Mouse (Mus musculus): Measurements from ENCODE around the gene Sytl3. TPM values are rescaled to one million over a fixed set of nuclear protein-coding genes. Genes with fewer than 3 reads are reported as not detected.

Gene Sytl3
- polyA plus RNA-seq, 1 experiment, result 2.2 TPM

DNA sequence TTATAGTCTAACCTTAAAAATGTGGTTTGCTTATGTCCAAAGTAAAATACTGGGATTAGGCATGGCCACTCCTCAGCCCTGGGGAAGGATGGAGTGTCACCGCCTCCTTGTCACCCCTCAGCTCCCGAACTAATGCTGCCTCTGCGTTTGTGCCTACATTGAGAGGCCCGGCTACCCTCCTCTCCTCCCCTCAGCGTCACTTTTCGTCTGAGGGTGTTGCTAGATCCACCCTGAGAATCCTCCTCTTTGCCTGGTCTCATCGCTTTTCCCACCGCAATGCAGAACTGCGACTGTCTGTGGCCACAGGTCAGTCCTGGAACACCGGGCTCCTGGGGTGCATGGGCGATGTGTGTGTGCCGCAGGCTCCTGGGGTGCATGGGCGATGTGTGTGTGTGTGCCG is 86.0 kb downstream of the Sytl3 start:
- Histone ChIP-seq H3K27ac (replicated peaks; ENCODE audit: low read depth, low read length) (no peak overlapping the region), H3K4me3 (ENCODE audit: insufficient read depth, low read depth, low read length) (no peak overlapping the region), H3K4me1 (ENCODE audit: control insufficient read depth, insufficient read depth, insufficient read length, low read length) (peaks cover 15% of the 10 kb centered on the region)

DNA sequence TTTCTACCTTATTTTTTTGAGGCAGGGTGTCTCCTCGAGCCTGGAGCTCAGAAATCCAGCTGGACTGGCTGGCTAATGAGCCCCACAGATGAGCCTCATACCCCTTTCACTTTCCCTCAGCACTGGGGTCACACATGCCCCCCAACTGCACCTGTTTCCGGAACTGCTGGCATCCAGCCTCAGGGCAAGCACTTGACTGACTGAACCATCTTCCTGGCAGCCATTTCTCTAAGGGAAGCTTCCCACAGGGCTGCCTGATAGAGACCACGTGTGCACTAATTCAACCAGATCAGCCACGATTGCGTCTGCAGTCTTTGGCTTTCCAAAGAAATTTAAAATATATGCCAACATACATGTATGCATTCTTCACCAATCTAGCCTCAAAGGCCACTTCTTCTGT is 86.6 kb downstream of the Sytl3 start:
- Histone ChIP-seq H3K4me1 (ENCODE audit: control insufficient read depth, insufficient read depth, insufficient read length, low read length) (peaks cover 15% of the 10 kb centered on the region), H3K27ac (replicated peaks; ENCODE audit: low read depth, low read length) (no peak overlapping the region), H3K4me3 (ENCODE audit: insufficient read depth, low read depth, low read length) (no peak overlapping the region)

DNA sequence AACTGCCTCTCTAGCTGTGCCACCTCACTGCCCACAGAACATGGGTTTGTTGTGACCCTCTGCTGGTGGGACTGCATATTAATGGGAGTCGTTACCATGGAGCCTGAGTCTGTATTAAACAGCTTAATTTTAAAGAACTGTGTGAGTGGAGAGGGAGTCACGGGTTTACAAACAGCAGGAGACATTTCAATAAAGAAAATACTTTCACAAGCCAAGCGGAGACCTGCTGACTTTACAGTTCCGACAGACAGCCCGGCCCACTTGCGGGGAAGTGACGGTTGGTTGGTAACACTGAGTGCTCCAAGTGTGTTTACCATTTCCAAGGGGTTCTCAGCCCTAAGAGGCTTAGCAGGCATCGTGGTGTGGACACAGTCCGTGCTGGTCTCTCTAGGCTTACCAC is 87.1 kb downstream of the Sytl3 start:
- no peak overlapping the region; the same call in 1 of the 2 replicates for H3K27ac ChIP-seq (replicated peaks; ENCODE audit: low read depth, low read length)
- H3K4me3 ChIP-seq (ENCODE audit: insufficient read depth, low read depth, low read length), result no peak overlapping the region
- H3K4me1 ChIP-seq (ENCODE audit: control insufficient read depth, insufficient read depth, insufficient read length, low read length), result peaks cover 15% of the 10 kb centered on the region

DNA sequence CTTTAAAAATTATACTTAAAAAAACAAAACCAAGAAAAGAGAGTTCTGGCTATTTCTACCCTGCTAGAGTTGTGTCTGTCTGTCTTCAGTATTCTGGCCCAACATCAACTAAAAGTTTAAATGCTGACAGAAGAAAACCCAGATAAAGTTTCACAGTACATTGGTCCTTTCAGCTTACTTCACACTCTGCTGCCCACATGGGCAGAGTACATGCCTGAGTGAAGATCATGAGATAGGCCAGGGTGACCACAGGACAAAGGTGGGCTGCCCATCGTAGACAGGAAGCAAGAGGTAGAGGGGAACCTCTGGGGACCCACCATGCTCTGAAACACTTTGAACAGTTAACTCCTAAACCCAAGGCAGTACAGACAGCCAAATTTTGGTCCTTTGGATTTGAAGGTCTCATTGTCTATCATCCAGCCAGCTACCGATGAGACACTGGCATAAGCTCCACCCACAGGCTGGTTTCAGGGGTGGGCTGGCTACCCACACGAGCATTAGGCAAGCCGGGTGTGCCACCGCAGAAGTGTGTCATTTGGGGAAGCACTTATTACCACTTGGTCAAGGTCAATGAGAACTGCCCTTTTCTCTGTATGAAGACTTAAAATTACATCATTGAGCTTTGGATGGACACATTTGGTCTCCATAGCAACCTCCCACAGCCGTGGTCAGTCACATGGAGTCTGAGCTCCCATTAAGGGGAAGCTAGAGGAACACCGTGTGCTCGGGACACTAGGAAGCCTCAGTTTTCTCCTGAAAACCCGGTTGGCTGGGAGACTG is 87.7 kb downstream of the Sytl3 start:
- Histone ChIP-seq H3K27ac (replicated peaks; ENCODE audit: low read depth, low read length) (0 out of 2 replicates have a peak overlapping the region, but pooled peaks have one; percentile 8), H3K4me1 (ENCODE audit: control insufficient read depth, insufficient read depth, insufficient read length, low read length) (peaks cover 15% of the 10 kb centered on the region), H3K4me3 (ENCODE audit: insufficient read depth, low read depth, low read length) (no peak overlapping the region)

DNA sequence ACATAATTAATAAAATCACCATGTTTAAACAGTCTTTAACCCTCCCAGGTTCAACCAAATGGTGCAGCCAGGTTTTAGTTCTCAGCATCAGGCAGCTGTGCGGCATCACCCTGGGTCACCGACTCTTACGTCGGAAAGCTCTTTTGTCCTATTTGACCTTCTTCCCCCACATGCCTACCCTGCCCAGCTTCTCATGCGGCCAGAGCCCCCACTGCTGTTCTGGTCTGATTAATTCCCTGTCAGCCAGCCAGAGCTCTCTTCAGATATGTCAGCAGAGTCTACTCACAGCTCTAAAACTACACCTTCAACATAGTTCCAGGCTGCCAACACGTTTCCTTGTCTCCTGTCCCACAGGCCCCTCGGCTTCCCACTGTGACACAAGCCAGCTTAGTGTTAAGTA is 88.6 kb downstream of the Sytl3 start:
- Histone ChIP-seq H3K4me1 (ENCODE audit: control insufficient read depth, insufficient read depth, insufficient read length, low read length) (peaks cover 12% of the 10 kb centered on the region), H3K4me3 (ENCODE audit: insufficient read depth, low read depth, low read length) (no peak overlapping the region), H3K27ac (replicated peaks; ENCODE audit: low read depth, low read length) (no peak overlapping the region)

DNA sequence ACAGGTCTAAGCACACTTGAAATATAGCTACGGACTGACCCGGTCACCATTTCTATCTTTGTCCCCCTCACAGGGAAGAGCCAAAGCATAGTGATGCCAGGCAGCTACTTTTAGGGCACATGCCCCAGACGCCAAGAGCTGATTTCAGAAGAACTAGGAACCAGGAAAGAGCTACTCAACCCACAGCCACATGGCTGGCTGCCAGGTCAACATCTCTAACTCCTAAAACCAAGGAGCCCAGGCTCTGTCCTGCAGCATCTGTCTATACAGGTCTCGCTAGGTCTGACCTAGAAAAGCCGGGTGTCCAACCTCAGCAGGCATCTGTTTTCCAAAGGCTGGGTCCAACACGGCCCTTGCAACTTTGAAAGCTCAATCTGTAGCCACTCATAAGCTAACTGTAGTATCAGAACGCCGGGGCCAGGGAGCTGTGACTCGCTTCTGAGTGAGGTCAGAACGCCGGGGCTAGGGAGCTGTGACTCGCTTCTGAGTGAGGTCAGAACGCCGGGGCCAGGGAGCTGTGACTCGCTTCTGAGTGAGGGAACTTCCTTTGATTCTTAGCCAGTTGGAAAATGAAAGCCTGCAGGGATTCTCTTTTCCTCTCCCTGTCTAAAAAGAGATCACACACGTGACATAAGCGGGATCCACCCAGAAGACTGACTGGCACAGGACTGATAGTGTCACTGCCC is 90.0 kb downstream of the Sytl3 start:
- Histone ChIP-seq H3K27ac (replicated peaks; ENCODE audit: low read depth, low read length) (0 out of 2 replicates have a peak overlapping the region, but pooled peaks have one; percentile 1), H3K4me3 (ENCODE audit: insufficient read depth, low read depth, low read length) (no peak overlapping the region), H3K4me1 (ENCODE audit: control insufficient read depth, insufficient read depth, insufficient read length, low read length) (peaks cover 5% of the 10 kb centered on the region; the same call in 1 of the 2 replicates)

DNA sequence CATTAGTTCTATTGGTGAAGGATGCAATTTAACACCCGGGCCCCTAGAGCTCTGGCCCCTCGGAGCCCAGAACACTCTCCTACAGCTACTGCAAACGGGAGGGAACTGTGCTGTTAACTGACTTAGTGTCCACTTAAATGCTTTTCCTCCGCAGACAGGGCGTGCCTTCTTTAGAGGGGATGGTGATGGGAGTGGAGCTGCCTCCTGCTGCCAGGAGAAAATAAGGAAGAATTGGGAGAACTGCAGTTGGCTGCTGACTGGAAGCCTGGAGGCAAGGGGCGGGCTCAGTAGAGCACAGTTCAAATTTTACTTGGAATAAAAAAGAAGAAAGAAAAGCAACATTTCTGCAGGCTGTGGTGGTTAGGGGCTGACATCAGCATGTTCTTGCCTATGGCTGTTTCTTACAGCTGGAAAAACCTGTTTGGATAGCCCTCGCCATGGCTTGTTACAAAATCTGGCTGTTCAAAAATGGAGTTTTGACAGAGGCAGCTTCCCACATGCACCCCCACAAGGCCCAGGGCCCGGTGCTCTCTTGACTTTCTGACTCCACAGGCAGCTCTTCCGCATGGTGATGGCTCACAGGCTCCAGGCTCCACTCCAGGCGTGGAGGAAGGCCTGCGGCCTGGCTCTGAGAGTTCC is 92.4 kb downstream of the Sytl3 start:
- H3K27ac ChIP-seq (replicated peaks; ENCODE audit: low read depth, low read length), result no peak overlapping the region
- peaks cover 3% of the 10 kb centered on the region; the same call in 1 of the 2 replicates for H3K4me1 ChIP-seq (ENCODE audit: control insufficient read depth, insufficient read depth, insufficient read length, low read length)
- H3K4me3 ChIP-seq (ENCODE audit: insufficient read depth, low read depth, low read length), result no peak overlapping the region

DNA sequence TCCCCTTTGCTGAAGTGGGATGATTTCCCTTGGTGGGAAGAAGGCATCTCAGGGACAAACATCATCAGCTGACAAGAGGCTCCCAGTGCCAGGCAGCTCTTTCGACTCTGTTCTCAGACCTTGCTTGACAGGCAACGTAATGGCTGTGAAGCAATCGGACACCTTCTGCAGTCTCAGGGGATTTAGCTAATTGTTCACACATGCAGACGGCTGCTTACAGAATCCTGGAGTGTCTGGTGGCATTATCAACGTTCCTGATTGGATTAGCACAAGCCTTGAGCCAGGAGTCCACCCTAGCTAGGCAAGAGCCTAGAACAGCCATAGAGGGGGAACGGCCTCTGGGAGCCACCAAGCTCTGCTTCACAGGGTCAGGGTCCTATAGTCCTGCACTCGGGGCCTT is 93.5 kb downstream of the Sytl3 start:
- H3K27ac ChIP-seq (replicated peaks; ENCODE audit: low read depth, low read length), result no peak overlapping the region
- H3K4me3 ChIP-seq (ENCODE audit: insufficient read depth, low read depth, low read length), result no peak overlapping the region
- peaks cover 3% of the 10 kb centered on the region; the same call in 1 of the 2 replicates for H3K4me1 ChIP-seq (ENCODE audit: control insufficient read depth, insufficient read depth, insufficient read length, low read length)

DNA sequence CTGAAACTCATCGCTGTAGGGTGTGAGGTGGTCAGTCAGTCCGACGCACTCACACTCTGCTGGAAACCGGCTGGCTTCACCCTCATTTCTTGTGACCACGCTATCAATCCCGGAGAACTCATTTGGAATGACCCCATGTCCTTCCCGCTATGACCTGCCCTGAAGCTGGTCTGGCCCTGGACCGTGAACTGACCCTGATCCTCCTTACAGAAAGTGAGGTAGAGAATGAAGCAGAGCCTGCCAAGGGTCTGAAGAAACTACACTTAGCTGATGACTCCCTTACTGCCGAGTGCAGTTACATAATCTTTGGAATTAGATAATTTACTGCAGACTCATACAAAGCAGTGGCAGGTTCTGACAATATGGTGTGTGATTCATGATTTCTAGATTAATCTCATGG is 96.3 kb downstream of the Sytl3 start:
- Histone ChIP-seq H3K27ac (replicated peaks; ENCODE audit: low read depth, low read length) (no peak overlapping the region), H3K4me3 (ENCODE audit: insufficient read depth, low read depth, low read length) (no peak overlapping the region), H3K4me1 (ENCODE audit: control insufficient read depth, insufficient read depth, insufficient read length, low read length) (no peaks in the 10 kb centered on the region)

DNA sequence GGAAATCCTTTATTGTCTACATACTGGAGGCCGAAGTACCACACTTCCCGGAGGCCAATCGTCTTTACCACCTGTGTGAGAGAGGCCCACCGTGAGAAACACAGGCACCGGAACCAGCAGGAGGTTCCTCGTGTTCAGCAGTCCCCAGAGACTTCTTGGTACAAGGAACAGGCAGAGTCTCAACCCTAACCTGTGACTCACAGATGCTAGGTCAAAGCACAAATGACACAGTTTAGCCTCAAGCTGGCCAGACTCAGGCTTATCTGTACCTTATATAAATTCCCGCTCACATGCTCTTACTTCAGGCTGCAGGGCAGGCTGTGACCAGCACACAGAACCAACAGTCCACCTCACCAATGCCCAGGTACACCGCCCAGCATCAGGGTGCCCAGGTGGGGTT is 97.0 kb downstream of the Sytl3 start:
- Histone ChIP-seq H3K4me3 (ENCODE audit: insufficient read depth, low read depth, low read length) (no peak overlapping the region), H3K27ac (replicated peaks; ENCODE audit: low read depth, low read length) (no peak overlapping the region), H3K4me1 (ENCODE audit: control insufficient read depth, insufficient read depth, insufficient read length, low read length) (no peaks in the 10 kb centered on the region)

DNA sequence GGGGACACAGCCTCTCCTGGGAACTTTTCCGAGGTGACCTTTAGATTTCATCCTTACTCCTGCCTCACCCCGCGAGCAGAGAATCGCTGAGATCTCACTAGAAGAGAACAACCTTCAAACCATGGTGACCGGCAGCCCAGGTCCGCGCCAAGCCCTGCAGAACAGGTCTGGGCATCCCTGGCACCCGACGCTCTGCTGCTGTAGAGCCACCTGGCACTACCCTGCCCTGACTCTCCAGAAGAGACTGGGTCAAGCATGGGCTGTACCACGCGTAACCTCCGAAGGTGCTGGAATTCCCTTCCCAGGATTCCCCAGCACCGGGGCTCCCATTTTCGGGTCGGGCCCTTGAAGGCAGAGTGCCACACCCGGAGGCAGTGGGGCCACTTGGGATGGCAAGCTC is 99.0 kb downstream of the Sytl3 start:
- Histone ChIP-seq H3K4me1 (ENCODE audit: control insufficient read depth, insufficient read depth, insufficient read length, low read length) (no peaks in the 10 kb centered on the region), H3K4me3 (ENCODE audit: insufficient read depth, low read depth, low read length) (no peak overlapping the region), H3K27ac (replicated peaks; ENCODE audit: low read depth, low read length) (no peak overlapping the region)

DNA sequence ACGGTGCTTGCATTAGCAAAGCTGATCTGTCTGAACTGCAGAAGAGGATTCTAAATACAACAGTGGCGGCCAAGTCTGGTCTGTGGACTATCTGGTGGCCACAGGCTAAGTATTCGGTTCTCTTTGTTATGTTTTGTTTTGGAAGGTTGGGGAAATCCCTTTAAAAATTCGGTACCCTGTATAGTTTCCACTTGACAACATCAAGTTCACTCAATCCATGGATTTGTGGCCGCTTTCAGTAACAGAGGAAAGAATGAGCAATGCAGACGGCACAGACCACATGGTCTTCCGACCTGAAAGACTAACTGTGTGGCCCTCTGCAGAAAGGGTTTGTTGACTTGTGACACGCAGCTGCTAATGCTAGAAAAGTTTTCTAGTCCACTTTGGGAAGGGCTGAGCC is 100.0 kb downstream of the Sytl3 start:
- no peak overlapping the region for H3K27ac ChIP-seq (replicated peaks; ENCODE audit: low read depth, low read length)
- no peaks in the 10 kb centered on the region for H3K4me1 ChIP-seq (ENCODE audit: control insufficient read depth, insufficient read depth, insufficient read length, low read length)
- H3K4me3 ChIP-seq (ENCODE audit: insufficient read depth, low read depth, low read length), result no peak overlapping the region

DNA sequence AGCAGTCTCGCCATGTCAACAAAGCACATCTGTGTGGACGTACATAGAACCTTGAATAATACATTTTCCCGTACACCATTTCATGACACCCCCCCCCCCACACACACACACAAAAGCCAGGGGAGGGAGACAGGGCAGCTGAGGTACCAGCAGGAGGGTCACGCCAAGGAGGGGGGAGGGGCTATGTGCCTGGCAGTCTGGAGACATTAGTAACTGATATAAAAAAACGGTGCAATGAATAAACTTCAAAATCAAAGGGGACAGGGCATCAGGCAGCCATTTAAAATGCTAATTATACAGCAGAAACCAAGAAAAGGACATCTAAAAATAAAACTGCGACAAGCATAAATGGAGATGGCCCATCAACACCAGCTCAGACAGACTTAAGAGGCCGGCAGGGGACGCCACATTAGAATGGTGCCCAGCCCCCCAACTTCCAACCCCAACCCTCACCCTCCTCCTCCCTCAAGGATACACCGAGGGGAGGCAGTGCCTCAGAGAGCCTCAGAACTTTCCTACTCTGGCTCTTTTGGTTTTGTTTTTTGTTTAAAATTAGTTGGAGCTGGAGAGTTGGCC is 100.9 kb downstream of the Sytl3 start:
- Histone ChIP-seq H3K27ac (replicated peaks; ENCODE audit: low read depth, low read length) (no peak overlapping the region), H3K4me1 (ENCODE audit: control insufficient read depth, insufficient read depth, insufficient read length, low read length) (no peaks in the 10 kb centered on the region), H3K4me3 (ENCODE audit: insufficient read depth, low read depth, low read length) (no peak overlapping the region)

DNA sequence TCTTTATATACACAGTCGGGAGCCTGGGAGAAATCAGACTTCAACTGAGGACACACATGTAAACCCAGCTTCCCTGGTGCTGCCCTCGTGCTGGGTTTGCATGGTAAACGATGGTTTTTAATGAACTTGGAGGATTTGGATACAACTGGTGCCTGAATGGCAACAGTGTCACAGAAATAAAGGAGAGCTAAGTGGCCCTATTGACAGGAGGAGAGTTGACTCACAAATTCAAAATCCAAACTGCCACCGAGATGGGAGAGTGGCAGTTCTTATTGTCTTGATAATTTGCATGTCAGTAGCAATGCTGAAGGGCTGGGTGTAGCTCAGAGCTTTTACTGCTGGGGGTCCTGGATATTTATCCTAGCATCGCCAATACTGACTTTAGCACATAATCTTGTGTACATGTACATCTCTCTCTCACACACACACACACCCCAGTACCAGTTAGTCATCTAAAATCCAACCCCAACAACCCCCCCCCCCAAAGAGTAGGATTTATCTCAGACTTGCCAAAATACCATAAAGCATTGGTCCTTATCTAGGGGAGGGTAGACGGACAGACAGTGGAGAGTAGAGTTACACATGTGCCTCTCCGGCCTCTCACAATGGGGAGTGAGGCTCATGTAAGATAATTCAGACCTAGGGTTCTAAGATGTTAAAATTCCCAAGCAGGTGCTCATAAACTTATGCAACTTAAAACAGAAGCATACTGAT is 104.8 kb downstream of the Sytl3 start:
- H3K4me3 ChIP-seq (ENCODE audit: insufficient read depth, low read depth, low read length), result no peak overlapping the region
- no peaks in the 10 kb centered on the region for H3K4me1 ChIP-seq (ENCODE audit: control insufficient read depth, insufficient read depth, insufficient read length, low read length)
- H3K27ac ChIP-seq (replicated peaks; ENCODE audit: low read depth, low read length), result no peak overlapping the region

DNA sequence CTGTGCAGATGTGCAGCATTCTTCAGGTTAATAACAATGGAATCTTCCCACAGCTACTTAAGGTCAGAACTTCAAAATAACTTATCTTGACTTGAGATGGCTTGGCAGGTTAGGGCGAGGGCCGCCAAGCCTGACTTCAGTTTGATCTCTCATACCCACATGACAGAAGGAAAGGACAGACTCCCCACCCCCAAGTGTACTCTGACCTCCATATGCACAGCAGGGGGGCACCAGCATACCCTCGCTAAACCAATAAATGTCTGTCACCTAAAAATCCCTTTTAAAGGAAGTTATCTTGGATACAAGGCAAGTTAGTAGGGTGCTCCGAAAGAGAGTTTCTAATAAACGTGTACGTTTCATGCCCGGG is 105.3 kb downstream of the Sytl3 start:
- Histone ChIP-seq H3K4me1 (ENCODE audit: control insufficient read depth, insufficient read depth, insufficient read length, low read length) (no peaks in the 10 kb centered on the region), H3K4me3 (ENCODE audit: insufficient read depth, low read depth, low read length) (no peak overlapping the region), H3K27ac (replicated peaks; ENCODE audit: low read depth, low read length) (no peak overlapping the region)
